Mouse (Mus musculus): ENCODE measurements around the gene Unc45b. TPM values are rescaled to one million over a fixed set of nuclear protein-coding genes. Genes with fewer than 3 reads are reported as not detected.
A peak's percentile ranks its signal among the peaks of the same experiment; 100 is the strongest.

The Unc45b gene
- polyA plus RNA-seq, 1 experiment: 3.3 TPM

DNA sequence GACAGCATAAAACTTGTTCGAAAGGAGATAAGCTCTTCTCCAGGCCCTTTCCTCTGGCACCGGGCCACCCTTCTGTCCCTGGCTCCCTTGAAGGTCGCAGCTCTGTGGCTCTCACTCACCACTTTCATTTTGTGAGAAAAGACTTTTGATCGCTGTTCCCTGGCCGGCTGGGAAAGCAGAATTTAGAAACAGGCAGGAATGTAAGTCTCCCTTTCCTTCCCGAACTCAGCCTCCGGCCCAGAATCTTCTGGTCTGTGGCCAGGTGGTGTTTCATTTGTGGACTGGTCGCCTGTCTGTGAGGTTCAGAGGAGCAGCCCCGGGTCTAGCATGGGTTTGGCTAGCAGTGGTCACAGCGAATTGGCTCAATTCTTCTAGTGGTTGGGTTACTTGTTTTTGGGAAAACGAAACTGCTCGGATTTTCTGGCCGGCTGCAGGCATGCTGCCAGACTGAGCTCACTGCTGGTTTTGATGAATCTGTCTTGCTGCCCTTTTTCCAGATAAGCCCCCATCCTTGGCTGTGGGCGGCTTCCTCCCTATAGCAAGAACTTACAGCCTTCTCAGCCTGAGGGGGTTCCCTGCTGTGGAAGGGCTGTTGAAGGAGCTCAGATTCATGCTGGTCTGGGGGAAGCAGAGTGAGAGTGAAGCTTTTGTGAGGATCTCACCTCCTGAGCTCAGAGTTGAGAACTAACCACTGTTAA is 81.3 kb downstream of the Unc45b start, which contains the start of gene Slfn9:
Gene Slfn9, minus strand, starts transcription at position 362 of the 698 bp plus-strand sequence.
- Histone ChIP-seq H3K4me3 (ENCODE audit: control insufficient read depth, low read depth, low read length) (peak within 1 kb of the TSS; percentile 79), H3K27me3 (ENCODE audit: control insufficient read depth, insufficient read depth, low read length) (no peaks in the 10 kb centered on the region), H3K36me3 (ENCODE audit: control insufficient read depth, insufficient read depth, low read length) (no peaks in the 10 kb centered on the region), H3K4me1 (ENCODE audit: control insufficient read depth, insufficient read depth, low read length) (peaks cover 5% of the 10 kb centered on the region; the same call in 1 of the 2 replicates), H3K27ac (ENCODE audit: control insufficient read depth, insufficient read depth, low read depth, low read length) (peak within 1 kb of the TSS; percentile 77; the same call in 1 of the 2 replicates)
- no peak for TF ChIP-seq CTCF (IDR thresholded peaks at IDR 0.05; ENCODE audit: control insufficient read depth, insufficient read depth, insufficient replicate concordance, low read depth, low read length)
- TF ChIP-seq POLR2A (IDR thresholded peaks at IDR 0.05; ENCODE audit: control insufficient read depth, low read depth, low read length): no peak

Other genes starting within 250 kb of the Unc45b start
- gene Cct6b, start 146.2 kb upstream of the Unc45b start, polyA plus RNA-seq (2012; rRNA removed): 89.2 and 95.6 TPM in 2 replicates
- gene Zfp830, start 146.2 kb upstream of the Unc45b start, polyA plus RNA-seq (2012; rRNA removed): 14.0 and 18.1 TPM in 2 replicates
- gene Lig3, start 129.4 kb upstream of the Unc45b start, polyA plus RNA-seq (2012; rRNA removed): 107 and 120 TPM in 2 replicates
- 135 and 143 TPM in 2 replicates for gene Rffl, start 39.3 kb upstream of the Unc45b start, polyA plus RNA-seq (2012; rRNA removed)
- 13.8 and 15.1 TPM in 2 replicates for gene Rad51d, start 19.9 kb upstream of the Unc45b start, polyA plus RNA-seq (2012; rRNA removed)
- gene Fndc8, start 18.4 kb upstream of the Unc45b start, polyA plus RNA-seq (2012; rRNA removed): 134 and 144 TPM in 2 replicates
- 9.6 and 9.7 TPM in 2 replicates for gene Nle1, start 2.1 kb upstream of the Unc45b start, polyA plus RNA-seq (2012; rRNA removed)
- 1.7 and 3.5 TPM in 2 replicates for gene Slfn5, start 40.8 kb downstream of the Unc45b start, polyA plus RNA-seq (2012; rRNA removed)
- 0.07 and 0.11 TPM in 2 replicates for gene Slfn9, start 81.3 kb downstream of the Unc45b start, polyA plus RNA-seq (2012; rRNA removed)
- 0.19 TPM in 1 of 2 replicates, not detected in the other for gene Slfn8, start 110.3 kb downstream of the Unc45b start, polyA plus RNA-seq (2012; rRNA removed)
- 0.06 and 0.16 TPM in 2 replicates for gene Slfn2, start 154.6 kb downstream of the Unc45b start, polyA plus RNA-seq (2012; rRNA removed)
- gene Slfn1, start 206.3 kb downstream of the Unc45b start, polyA plus RNA-seq (2012; rRNA removed): not detected in 2 replicates

Measured in testis, adult 2 months (tissue).